Mouse (Mus musculus): ENCODE measurements around the gene Washc3. TPM values are rescaled to one million over a fixed set of nuclear protein-coding genes. Genes with fewer than 3 reads are reported as not detected.
A peak's percentile ranks its signal among the peaks of the same experiment; 100 is the strongest.

Washc3 gene
- 10 to 100 TPM; 20.1 to 23.0 TPM for total RNA-seq (2021)
- long read RNA-seq, experiment 1, transcript Washc3-201 (7 exons, 1,052 nt), result major isoform, 12 of 17 reads
- long read RNA-seq, experiment 1, partial matches to known transcripts, result 0 of 17 reads
- long read RNA-seq, experiment 1, other reads (novel, unspliced or antisense), result 1 of 17 reads
- long read RNA-seq, experiment 2, transcript Washc3-201 (7 exons, 1,052 nt), result major isoform, 5 of 9 reads
- long read RNA-seq, experiment 2, partial matches to known transcripts, result 0 of 9 reads
- long read RNA-seq, experiment 2, other reads (novel, unspliced or antisense), result 1 of 9 reads

DNA sequence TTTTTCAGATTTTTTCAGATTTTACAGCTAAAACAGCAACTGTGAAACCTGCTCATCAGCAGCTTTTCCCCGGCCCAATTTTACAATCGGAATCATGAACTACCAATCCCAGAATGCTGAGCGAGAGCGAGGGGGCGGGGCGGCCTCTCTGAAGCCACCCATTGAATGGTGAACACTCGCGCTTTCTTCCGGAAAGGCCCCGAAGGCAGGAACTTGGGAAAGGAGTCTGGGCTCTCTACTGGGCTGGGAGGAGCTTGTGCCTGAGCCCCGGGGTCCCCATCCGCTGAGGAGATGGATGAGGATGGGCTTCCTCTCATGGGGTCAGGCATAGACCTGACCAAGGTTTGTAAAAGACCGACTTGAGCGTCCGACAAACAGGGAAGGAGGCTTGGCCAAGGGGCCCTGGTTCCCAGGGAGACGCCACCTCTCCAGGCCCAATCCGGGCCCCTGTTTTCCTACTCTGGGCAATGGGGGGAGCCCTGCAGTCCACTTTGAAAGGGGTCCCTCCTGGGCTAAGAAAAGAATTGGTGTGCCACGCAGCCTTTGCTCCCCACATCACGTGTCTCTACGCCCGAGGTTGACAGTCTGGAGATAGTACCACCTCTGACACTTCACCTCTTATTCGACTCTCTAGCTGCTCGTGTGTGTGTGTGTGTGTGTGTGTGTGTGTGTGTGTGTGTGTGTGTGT is at the start of gene Washc3:
TSS of gene Washc3 (plus strand) at position 143 of the 688 bp plus-strand sequence.
- no peak for TF ChIP-seq CTCF (IDR thresholded peaks at IDR 0.05)
- peak; percentile 91 for DNase-seq (ENCODE audit: extremely low spot score in 1 of 2, low spot score in 2 of 2)
- Histone ChIP-seq H3K27ac (peak within 1 kb of the TSS; percentile 84), H3K4me3 (peak within 1 kb of the TSS; percentile 72)
- intact Hi-C loops (cut with DNase I), result no loop called here

DNA sequence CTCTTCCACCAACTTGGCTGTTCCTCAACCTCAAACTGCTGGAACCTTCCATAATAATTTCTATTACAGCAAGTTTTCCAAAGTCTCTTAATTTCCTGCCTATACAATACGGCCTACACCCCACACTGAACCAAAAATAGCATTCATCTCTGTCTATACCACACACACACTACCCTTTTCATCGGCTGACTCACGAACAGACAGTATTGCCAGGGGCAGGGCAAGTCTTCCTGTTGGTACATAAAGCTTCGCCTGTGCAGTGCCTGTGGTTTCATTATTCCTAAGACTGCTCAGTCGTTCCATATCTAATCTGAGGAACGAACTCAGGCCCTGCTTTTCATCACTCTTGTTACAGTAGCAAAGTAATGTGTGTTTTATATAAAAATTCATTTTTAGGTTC is 49.2 kb upstream of the Washc3 start:
- intact Hi-C loops (cut with DNase I), result no loop called here
- Histone ChIP-seq H3K27ac (no peak overlapping the region), H3K4me3 (no peak overlapping the region)
- TF ChIP-seq CTCF (IDR thresholded peaks at IDR 0.05), result no peak
- no peak for DNase-seq (ENCODE audit: extremely low spot score in 1 of 2, low spot score in 2 of 2)

DNA sequence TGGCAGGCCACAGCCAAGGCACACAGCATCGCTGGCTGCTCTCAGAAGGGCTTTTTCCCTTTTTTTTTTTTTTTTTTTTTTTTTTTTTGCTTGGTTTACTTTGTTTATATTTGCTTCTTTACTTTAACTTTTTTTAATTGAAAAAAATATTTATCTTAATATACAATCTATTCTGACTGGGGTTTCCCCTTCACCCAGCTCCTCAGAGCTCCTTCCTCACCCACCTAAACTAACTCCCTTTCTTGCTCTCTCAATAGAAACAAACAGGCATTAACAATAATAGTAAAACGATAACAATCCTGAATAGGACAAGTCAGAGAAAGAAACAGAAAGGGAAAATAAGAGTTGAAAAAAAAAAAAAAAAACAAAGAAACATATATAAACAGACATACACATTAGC is 38.8 kb upstream of the Washc3 start:
- DNase-seq (ENCODE audit: extremely low spot score in 1 of 2, low spot score in 2 of 2), result no peak
- no peak overlapping the region for H3K4me3 ChIP-seq
- no peak overlapping the region for H3K27ac ChIP-seq
- TF ChIP-seq CTCF (IDR thresholded peaks at IDR 0.05), result no peak
- intact Hi-C loops (cut with DNase I), result no loop called here

DNA sequence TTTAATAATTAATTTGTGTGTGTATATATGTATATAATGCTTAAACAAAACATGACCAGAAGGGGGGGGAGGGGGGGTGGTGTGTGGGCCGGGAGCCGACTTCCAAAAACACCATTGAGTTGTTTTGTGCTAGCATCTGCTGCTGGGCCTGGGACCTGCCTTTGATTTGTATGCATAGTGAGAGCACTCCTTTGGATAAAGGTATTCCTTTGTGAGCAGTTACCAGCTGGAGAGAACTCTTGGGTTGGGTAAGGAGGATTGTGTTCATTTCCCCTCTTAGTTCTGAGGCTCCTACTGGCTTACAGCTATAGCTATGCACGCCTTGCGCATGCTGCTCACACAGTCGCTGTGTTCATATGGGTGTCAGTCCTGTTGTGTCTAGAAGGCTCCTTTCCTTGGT is 38.2 kb upstream of the Washc3 start:
- no peak overlapping the region for H3K4me3 ChIP-seq
- no peak for DNase-seq (ENCODE audit: extremely low spot score in 1 of 2, low spot score in 2 of 2)
- no peak overlapping the region for H3K27ac ChIP-seq
- intact Hi-C loops (cut with DNase I), result no loop called here
- TF ChIP-seq CTCF (IDR thresholded peaks at IDR 0.05), result no peak

DNA sequence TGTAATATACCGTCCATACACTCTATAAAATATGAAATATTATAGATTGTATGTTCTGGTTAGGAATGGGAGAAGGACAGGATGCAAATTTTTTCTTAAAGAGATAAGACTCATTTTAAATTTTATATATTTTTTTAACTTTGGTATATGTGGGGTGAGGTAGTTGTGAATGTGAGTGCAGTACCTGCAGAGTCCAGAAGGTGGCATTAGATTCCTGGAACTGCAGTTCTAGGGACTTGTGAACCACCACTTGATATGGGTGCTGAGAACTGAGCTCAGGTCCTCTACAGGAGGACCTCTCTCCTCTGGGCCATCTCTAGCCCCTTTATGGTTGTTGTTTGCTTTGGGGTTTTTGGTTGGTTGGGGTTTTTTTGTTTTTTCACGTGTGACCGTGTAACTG is 34.7 kb upstream of the Washc3 start:
- H3K27ac ChIP-seq, result no peak overlapping the region
- DNase-seq (ENCODE audit: extremely low spot score in 1 of 2, low spot score in 2 of 2), result no peak
- no peak overlapping the region for H3K4me3 ChIP-seq
- TF ChIP-seq CTCF (IDR thresholded peaks at IDR 0.05), result peak; percentile 35
- intact Hi-C loops (cut with DNase I), result no loop called here

DNA sequence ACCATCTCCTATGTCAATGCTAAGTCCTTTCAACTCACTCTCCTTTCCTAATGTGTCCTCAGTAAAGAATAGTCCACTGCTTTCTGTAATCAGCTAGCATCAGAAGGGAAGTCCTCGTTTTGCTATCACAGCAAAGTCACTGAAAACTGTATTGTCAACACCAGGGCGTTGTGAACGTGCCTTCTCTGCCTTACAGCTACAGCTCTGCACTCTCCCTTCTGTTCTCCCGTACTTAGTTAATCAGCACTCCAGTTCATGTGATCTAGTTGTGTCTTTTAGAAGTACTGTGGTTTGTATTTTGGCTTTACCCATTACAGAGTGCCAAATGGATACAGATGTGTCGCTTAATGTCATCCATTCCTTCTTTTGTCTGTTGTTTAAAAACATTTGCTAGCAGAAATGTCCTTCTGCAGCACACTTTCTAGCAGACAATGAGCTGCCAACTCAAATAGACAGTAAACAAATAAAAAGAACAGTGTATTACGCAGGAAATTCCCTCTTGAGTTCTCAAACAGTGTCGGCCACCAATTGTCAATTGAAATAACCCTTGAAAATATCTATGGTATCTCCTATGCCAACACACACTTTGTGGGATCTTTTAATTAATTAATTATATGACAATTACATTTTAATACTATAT is 33.3 kb upstream of the Washc3 start:
- intact Hi-C loops (cut with DNase I), result no loop called here
- no peak for DNase-seq (ENCODE audit: extremely low spot score in 1 of 2, low spot score in 2 of 2)
- TF ChIP-seq CTCF (IDR thresholded peaks at IDR 0.05), result no peak
- Histone ChIP-seq H3K4me3 (no peak overlapping the region), H3K27ac (no peak overlapping the region)

DNA sequence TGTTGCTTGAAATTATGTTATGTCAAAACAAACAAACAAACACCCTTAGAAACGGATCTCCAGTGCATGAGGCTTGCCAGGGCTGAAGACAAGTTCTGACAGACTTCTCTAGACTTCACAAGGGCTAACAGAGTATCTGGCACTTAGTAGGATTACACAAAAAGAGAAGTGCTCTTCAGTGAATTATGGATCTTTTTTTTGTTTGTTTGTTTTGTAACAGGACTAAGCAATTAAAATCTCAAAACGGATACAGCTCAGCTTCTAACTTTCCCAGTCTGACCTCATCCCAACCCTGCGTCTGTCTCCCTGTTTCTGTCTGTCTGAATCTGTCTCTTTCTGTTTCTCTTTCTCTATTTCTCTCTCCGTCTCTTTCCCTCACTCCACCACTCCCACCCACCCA is 352 bp upstream of the Washc3 start:
- Histone ChIP-seq H3K4me3 (peak overlapping the region; percentile 72), H3K27ac (peak overlapping the region; percentile 84)
- no peak for DNase-seq (ENCODE audit: extremely low spot score in 1 of 2, low spot score in 2 of 2)
- TF ChIP-seq CTCF (IDR thresholded peaks at IDR 0.05), result no peak
- intact Hi-C loops (cut with DNase I), result no loop called here

DNA sequence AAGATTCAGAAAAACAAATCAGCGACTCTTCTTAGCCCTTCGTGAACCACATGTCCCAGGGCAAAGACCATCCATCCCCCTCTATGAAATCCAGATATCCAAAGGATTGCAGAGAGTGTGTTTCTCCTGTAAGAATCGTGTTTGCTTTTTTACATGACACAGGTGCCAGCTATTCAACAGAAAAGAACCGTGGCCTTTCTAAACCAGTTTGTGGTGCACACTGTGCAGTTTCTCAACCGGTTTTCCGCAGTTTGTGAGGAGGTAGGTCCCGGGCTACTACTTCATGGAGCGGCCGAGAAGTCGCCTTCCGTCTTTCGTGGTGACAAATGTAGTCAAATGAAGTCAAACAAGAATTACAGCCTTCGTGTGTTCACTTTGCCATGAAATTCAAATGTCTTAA is 757 bp downstream of the Washc3 start:
- no peak for TF ChIP-seq CTCF (IDR thresholded peaks at IDR 0.05)
- intact Hi-C loops (cut with DNase I), result no loop called here
- DNase-seq (ENCODE audit: extremely low spot score in 1 of 2, low spot score in 2 of 2), result no peak
- peak overlapping the region; percentile 72 for H3K4me3 ChIP-seq
- H3K27ac ChIP-seq, result no peak overlapping the region

DNA sequence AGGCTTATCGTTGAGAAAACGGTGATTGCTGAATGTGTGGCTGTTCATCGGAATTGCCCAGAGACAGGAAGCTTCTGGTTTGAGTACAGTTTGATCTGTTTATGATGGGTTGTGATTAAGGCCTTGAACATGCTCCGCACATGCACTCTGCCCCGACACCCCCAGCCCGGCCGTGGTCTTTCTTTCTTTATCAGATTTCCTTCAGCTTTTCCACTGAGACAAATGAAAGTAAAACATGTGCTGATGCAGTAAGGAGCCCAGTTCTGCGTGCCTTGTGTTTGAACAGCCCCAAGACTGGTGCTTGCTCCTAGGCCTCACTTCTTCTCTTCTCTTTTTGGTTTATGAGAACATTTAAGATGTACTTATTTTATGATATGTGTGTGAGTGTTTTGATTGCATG is 1.7 kb downstream of the Washc3 start:
- TF ChIP-seq CTCF (IDR thresholded peaks at IDR 0.05), result no peak
- H3K4me3 ChIP-seq, result no peak overlapping the region
- no peak for DNase-seq (ENCODE audit: extremely low spot score in 1 of 2, low spot score in 2 of 2)
- no peak overlapping the region for H3K27ac ChIP-seq
- intact Hi-C loops (cut with DNase I), result no loop called here

DNA sequence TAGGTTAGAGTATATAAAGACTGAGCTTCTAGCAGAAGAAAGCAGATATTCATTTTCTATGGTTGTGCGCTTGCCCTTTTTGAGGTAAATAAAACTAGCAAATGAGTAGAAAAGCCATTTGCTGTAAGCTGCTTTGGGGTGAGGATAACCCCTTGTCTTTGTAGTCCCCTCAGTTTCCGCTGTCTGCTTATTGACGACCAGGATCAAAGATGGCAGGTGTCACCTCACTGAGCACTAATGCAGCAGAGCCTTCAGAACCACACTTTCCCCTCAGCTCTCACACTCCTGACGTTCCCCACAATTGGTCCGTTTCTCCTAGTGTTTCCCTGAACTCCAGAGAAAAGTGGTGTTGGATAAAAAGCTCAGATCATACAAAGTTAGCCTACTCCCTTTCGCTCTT is 2.3 kb downstream of the Washc3 start:
- Histone ChIP-seq H3K27ac (no peak overlapping the region), H3K4me3 (no peak overlapping the region)
- no peak for TF ChIP-seq CTCF (IDR thresholded peaks at IDR 0.05)
- intact Hi-C loops (cut with DNase I), result no loop called here
- no peak for DNase-seq (ENCODE audit: extremely low spot score in 1 of 2, low spot score in 2 of 2)

DNA sequence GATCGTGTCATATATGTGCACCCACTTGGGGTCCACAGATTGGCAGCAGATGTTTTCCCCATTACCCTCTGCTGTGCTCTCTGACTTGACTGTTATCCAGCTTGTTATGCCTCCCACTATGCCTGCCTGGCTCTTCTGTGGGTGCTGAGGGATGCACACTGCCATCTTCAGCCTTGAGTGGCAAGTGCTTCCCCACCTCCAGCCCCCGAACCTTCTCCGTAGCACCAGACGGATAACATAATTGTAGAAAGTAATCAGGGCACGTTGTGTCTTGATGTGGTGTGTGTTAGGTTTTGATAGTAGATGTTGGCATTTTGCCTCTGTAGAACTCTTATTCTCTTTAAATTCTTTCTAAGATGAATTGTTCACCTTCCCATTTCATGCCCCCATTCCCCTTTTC is 11.8 kb downstream of the Washc3 start:
- no peak for DNase-seq (ENCODE audit: extremely low spot score in 1 of 2, low spot score in 2 of 2)
- H3K4me3 ChIP-seq, result no peak overlapping the region
- no peak for TF ChIP-seq CTCF (IDR thresholded peaks at IDR 0.05)

DNA sequence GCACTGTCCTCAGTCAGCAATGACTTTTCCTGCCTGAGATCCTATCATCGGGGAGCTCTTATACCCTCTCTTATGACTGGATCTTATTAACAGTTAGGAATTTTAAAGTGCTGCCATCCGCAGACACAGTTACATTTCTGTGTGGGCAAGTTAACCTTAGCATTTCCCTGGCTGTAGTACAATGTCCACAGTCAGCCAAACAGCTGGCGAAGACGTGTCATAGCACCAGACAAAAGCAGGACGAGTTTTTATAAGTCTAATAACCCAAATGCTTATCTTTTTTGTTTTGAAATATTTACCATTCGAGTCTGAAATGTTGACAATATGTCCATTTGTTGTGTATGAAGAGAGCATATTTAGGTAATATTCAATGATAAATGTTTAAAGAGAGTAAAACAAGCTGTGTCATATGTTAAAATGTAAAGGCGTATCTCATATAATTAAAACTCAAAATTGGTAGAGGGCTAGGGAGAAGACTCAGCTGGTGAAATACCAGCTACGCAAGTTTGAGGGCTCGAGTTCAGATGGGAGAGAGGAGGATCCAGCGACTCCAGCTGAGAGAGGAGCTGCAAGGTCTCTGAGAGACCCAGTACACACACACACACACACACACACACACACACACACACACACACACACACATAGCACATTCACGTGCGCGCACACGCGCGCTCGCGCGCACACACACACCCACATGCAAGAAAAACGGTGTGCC is 14.1 kb downstream of the Washc3 start:
- Histone ChIP-seq H3K27ac (no peak overlapping the region), H3K4me3 (no peak overlapping the region)
- no peak for TF ChIP-seq CTCF (IDR thresholded peaks at IDR 0.05)
- intact Hi-C loops (cut with DNase I), result no loop called here
- no peak for DNase-seq (ENCODE audit: extremely low spot score in 1 of 2, low spot score in 2 of 2)

More for the DNA sequence above, 11.8 kb downstream of the Washc3 start:
- no peak overlapping the region for H3K27ac ChIP-seq
- intact Hi-C loops (cut with DNase I), result no loop called here

Measured in left cerebral cortex, adult 2 months (tissue).